Mouse (Mus musculus) hindbrain, embryonic 10.5 days (tissue): Measurements from ENCODE around the gene Plekhb1. TPM values are rescaled to one million over a fixed set of nuclear protein-coding genes. Genes with fewer than 3 reads are reported as not detected.

Experiments
- DNase-seq: peaks from one replicate; pipeline ENCODE4 v3.0.0-alpha.2; 2017; ENCODE audit warnings: low spot score
- H3K27ac ChIP-seq: fragments of 300-500 bp; sonication (generic); 2 replicates; pipeline ENCODE4 v1.5.1; 2016; ENCODE audit warnings: mild to moderate bottlenecking, moderate library complexity
- H3K27me3 ChIP-seq: fragments of 300-500 bp; sonication (generic); 2 replicates; pipeline ENCODE4 v1.6.1; 2016; ENCODE audit warnings: mild to moderate bottlenecking; ENCODE audit not compliant: poor library complexity, insufficient read depth, severe bottlenecking
- H3K36me3 ChIP-seq: fragments of 300-500 bp; sonication (generic); 2 replicates; pipeline ENCODE4 v1.6.1; 2016; ENCODE audit warnings: mild to moderate bottlenecking, moderate library complexity
- H3K4me1 ChIP-seq: fragments of 300-500 bp; sonication (generic); replicated peaks from 2 replicates; pipeline ENCODE4 v1.6.1; 2016; ENCODE audit warnings: mild to moderate bottlenecking
- H3K4me3 ChIP-seq: fragments of 300-500 bp; sonication (generic); 2 replicates; pipeline ENCODE4 v1.5.1; 2016; ENCODE audit warnings: mild to moderate bottlenecking, moderate library complexity
- H3K9me3 ChIP-seq: fragments of 300-500 bp; sonication (generic); 2 replicates; pipeline ENCODE4 v1.6.1; 2016; ENCODE audit warnings: mild to moderate bottlenecking, moderate library complexity
- WGBS: fragments of 180-500 bp; shearing (Covaris S2); methylation state at CpG from one replicate; pipeline ENCODE4 v1.1.7; 2016; 5-methylcytosine and 5-hydroxymethylcytosine counted together
- polyA plus RNA-seq: library from polyadenylated mRNA; unstranded; fragments of >200 nt; fragmentation: Nextera tagmentation; extraction: Ambion mirVana; gene quantifications from 2 replicates; pipeline ENCODE4 v1.2.1, GENCODE M21; 2016

Gene Plekhb1
- polyA plus RNA-seq, 1 experiment from 2014 or later = 4.3 TPM

- no peaks in the 10 kb centered on the region for H3K9me3 ChIP-seq
- H3K4me3 ChIP-seq = no peak overlapping the region
- WGBS = 69% methylated on average over 15 of the region's 15 CpGs
- no peaks in the 10 kb centered on the region for H3K27me3 ChIP-seq
- no peaks in the 10 kb centered on the region for H3K36me3 ChIP-seq
- H3K27ac ChIP-seq = no peak overlapping the region
- DNase-seq = no peak
- H3K4me1 ChIP-seq = no peaks in the 10 kb centered on the region
These were observed 17.0 kb upstream of the Plekhb1 start for GRCm38 (mm10) chr7:100678948-100679880.

GRCm38 (mm10) chr7:100678052-100678451 is 15.8 kb upstream of the Plekhb1 start:
- Histone ChIP-seq H3K27me3 (no peaks in the 10 kb centered on the region), H3K36me3 (no peaks in the 10 kb centered on the region)

GRCm38 (mm10) chr7:100674941-100675340 is 12.7 kb upstream of the Plekhb1 start:
- WGBS = 90% methylated on average over 2 of the region's 2 CpGs
- DNase-seq = no peak
- Histone ChIP-seq H3K27me3 (no peaks in the 10 kb centered on the region), H3K4me1 (peaks cover 10% of the 10 kb centered on the region), H3K36me3 (no peaks in the 10 kb centered on the region), H3K4me3 (no peak overlapping the region), H3K27ac (no peak overlapping the region), H3K9me3 (no peaks in the 10 kb centered on the region)

More at GRCm38 (mm10) chr7:100678052-100678451, 15.8 kb upstream of the Plekhb1 start:
- no peak overlapping the region for H3K4me3 ChIP-seq
- WGBS = 90% methylated on average over 5 of the region's 5 CpGs
- H3K9me3 ChIP-seq = no peaks in the 10 kb centered on the region
- DNase-seq = no peak
- no peak overlapping the region for H3K27ac ChIP-seq
- H3K4me1 ChIP-seq = peaks cover 10% of the 10 kb centered on the region

GRCm38 (mm10) chr7:100673452-100673851 is 11.2 kb upstream of the Plekhb1 start:
- Histone ChIP-seq H3K36me3 (no peaks in the 10 kb centered on the region), H3K4me3 (no peak overlapping the region), H3K9me3 (no peaks in the 10 kb centered on the region), H3K27ac (no peak overlapping the region), H3K4me1 (peaks cover 10% of the 10 kb centered on the region), H3K27me3 (no peaks in the 10 kb centered on the region)
- DNase-seq = no peak
- 50% methylated on average over 7 of the region's 7 CpGs for WGBS

GRCm38 (mm10) chr7:100670646-100671045 is 8.4 kb upstream of the Plekhb1 start:
- DNase-seq = no peak
- H3K27ac ChIP-seq = no peak overlapping the region
- H3K9me3 ChIP-seq = no peaks in the 10 kb centered on the region
- no peak overlapping the region for H3K4me3 ChIP-seq
- H3K27me3 ChIP-seq = no peaks in the 10 kb centered on the region
- H3K4me1 ChIP-seq = peaks cover 10% of the 10 kb centered on the region
- no peaks in the 10 kb centered on the region for H3K36me3 ChIP-seq
- WGBS = 88% methylated on average over 5 of the region's 5 CpGs

- Histone ChIP-seq H3K4me1 (peaks cover 19% of the 10 kb centered on the region), H3K27ac (peak overlapping the region; percentile 56), H3K27me3 (0 out of 2 replicates have a peak, but pooled peaks cover 8% of the 10 kb centered on the region), H3K4me3 (no peak overlapping the region), H3K36me3 (no peaks in the 10 kb centered on the region), H3K9me3 (no peaks in the 10 kb centered on the region)
- WGBS = 65% methylated on average over 11 of the region's 11 CpGs
- no peak for DNase-seq
These were observed 1.6 kb upstream of the Plekhb1 start for GRCm38 (mm10) chr7:100663729-100664304.

- 0 out of 2 replicates have a peak, but pooled peaks cover 8% of the 10 kb centered on the region for H3K27me3 ChIP-seq
- 2% methylated on average over 13 of the region's 13 CpGs for WGBS
- peaks cover 25% of the 10 kb centered on the region for H3K4me1 ChIP-seq
- no peak overlapping the region for H3K4me3 ChIP-seq
- H3K36me3 ChIP-seq = no peaks in the 10 kb centered on the region
- no peaks in the 10 kb centered on the region for H3K9me3 ChIP-seq
- DNase-seq = peak; percentile 91
- H3K27ac ChIP-seq = peak overlapping the region; percentile 56
These were observed 976 bp upstream of the Plekhb1 start for GRCm38 (mm10) chr7:100663190-100663589.

- Histone ChIP-seq H3K4me1 (peaks cover 34% of the 10 kb centered on the region), H3K27me3 (0 out of 2 replicates have a peak, but pooled peaks cover 8% of the 10 kb centered on the region), H3K9me3 (no peaks in the 10 kb centered on the region), H3K36me3 (no peaks in the 10 kb centered on the region), H3K4me3 (no peak overlapping the region), H3K27ac (no peak overlapping the region)
- WGBS = 90% methylated on average over 7 of the region's 7 CpGs
- DNase-seq = no peak
These were observed 950 bp downstream of the Plekhb1 start for GRCm38 (mm10) chr7:100661264-100661663.

- H3K27me3 ChIP-seq = no peaks in the 10 kb centered on the region
- 28% methylated on average over 18 of the region's 18 CpGs for WGBS
- H3K27ac ChIP-seq = peak overlapping the region; percentile 8; the same call in 1 of the 2 replicates
- peaks cover 43% of the 10 kb centered on the region for H3K4me1 ChIP-seq
- peak overlapping the region; percentile 33; the same call in 1 of the 2 replicates for H3K4me3 ChIP-seq
- no peaks in the 10 kb centered on the region for H3K9me3 ChIP-seq
- DNase-seq = peak; percentile 30
- H3K36me3 ChIP-seq = no peaks in the 10 kb centered on the region
These were observed 4.1 kb downstream of the Plekhb1 start for GRCm38 (mm10) chr7:100658093-100658578.

GRCm38 (mm10) chr7:100656739-100657138 is 5.5 kb downstream of the Plekhb1 start:
- peaks cover 40% of the 10 kb centered on the region for H3K4me1 ChIP-seq
- H3K27ac ChIP-seq = peak overlapping the region; percentile 42
- no peaks in the 10 kb centered on the region for H3K36me3 ChIP-seq
- DNase-seq = no peak
- WGBS = 45% methylated on average over 5 of the region's 5 CpGs
- no peaks in the 10 kb centered on the region for H3K9me3 ChIP-seq
- no peak overlapping the region for H3K4me3 ChIP-seq
- H3K27me3 ChIP-seq = no peaks in the 10 kb centered on the region

- peaks cover 51% of the 10 kb centered on the region for H3K4me1 ChIP-seq
- DNase-seq = no peak
- 82% methylated on average over 8 of the region's 8 CpGs for WGBS
- no peaks in the 10 kb centered on the region for H3K9me3 ChIP-seq
- H3K27me3 ChIP-seq = no peaks in the 10 kb centered on the region
- peak overlapping the region; percentile 16; the same call in 1 of the 2 replicates for H3K4me3 ChIP-seq
- 0 out of 2 replicates have a peak, but pooled peaks cover 5% of the 10 kb centered on the region for H3K36me3 ChIP-seq
- peak overlapping the region; percentile 88 for H3K27ac ChIP-seq
These were observed 7.8 kb downstream of the Plekhb1 start for GRCm38 (mm10) chr7:100654441-100654840.

- peak; percentile 78 for DNase-seq
- Histone ChIP-seq H3K4me3 (peak overlapping the region; percentile 16), H3K27ac (peak overlapping the region; percentile 88), H3K27me3 (no peaks in the 10 kb centered on the region), H3K4me1 (peaks cover 50% of the 10 kb centered on the region), H3K36me3 (peaks cover 12% of the 10 kb centered on the region; the same call in 1 of the 2 replicates), H3K9me3 (no peaks in the 10 kb centered on the region)
- 60% methylated on average over 9 of the region's 9 CpGs for WGBS
These were observed 8.5 kb downstream of the Plekhb1 start for GRCm38 (mm10) chr7:100653480-100654266.
